9 mouse cellular contexts compared by ENCODE assay signal in the genomic region with DNA sequence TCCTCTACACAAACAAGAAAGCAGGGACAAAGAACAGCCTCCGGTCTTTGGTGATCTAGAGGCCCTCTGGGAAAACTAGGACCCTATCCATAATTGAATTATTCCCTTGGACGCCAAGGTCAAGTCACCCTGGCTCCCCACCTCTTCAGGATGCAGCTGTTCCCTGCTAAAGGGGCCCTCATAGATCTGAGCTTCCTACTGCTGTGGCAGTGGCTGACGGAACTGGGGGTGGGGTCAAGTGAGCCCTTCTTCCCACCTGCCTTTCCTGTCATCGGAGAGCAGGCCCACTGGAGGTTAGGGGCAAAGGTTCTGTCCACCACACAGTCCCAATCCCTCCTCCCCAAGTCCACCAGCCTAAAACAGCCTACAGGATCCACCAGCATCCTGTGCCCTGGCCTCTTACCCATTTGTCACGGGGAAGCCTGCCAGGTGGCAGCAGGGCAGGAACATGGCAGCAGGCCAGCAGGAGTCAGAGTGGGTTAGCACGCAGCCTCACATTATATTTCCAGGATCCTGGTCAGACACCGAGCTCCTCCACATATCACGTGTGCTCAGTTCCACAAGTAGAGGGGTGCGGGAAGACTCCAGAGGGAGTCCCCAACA. TPM values are rescaled to one million over a fixed set of nuclear protein-coding genes. Genes with fewer than 3 reads are reported as not detected.
DNase-seq lines count a peak whose midpoint lies in the region; ATAC-seq lines count a peak whose summit lies in the region.
"Had no signal": no experiment of that assay in that cellular context is flagged by ENCODE, and none has a peak within 500 bp of the region (broad histone marks: within the 10 kb centered on the region; RNA-seq: fewer than 3 reads in every experiment).

No protein-coding gene starts in this region.

- WGBS in forebrain, embryonic 14.5 days, result 45% methylated on average over 9 of the region's 9 CpGs
- 52% methylated on average over 9 of the region's 9 CpGs for WGBS in limb, embryonic 10.5 days
- 44% methylated on average over 9 of the region's 9 CpGs for WGBS in midbrain, embryonic 13.5 days

- ATAC-seq in forebrain, embryonic 14.5 days, result no peak
- 0 out of 2 replicates have a peak, but pooled peaks have one; percentile 5 for ATAC-seq in midbrain, embryonic 13.5 days

- H3K36me3 ChIP-seq in forebrain, embryonic 14.5 days (ENCODE audit: control insufficient read depth, insufficient read depth, low read length), result 0 out of 2 replicates have a peak, but pooled peaks cover 4% of the 10 kb centered on the region
- peaks cover 15% of the 10 kb centered on the region for H3K36me3 ChIP-seq in limb, embryonic 10.5 days
- peaks cover 9% of the 10 kb centered on the region; the same call in 1 of the 2 replicates for H3K36me3 ChIP-seq in midbrain, embryonic 13.5 days

- H3K27me3 ChIP-seq in forebrain, embryonic 14.5 days (replicated peaks; ENCODE audit: control insufficient read depth, insufficient read depth, low read length), result no peaks in the 10 kb centered on the region
- peaks cover 5% of the 10 kb centered on the region; the same call in 1 of the 2 replicates for H3K27me3 ChIP-seq in limb, embryonic 10.5 days (ENCODE audit: low read depth, poor library complexity, severe bottlenecking)
- H3K27me3 ChIP-seq in midbrain, embryonic 13.5 days, result no peaks in the 10 kb centered on the region

- peak overlapping the region; percentile 46 for H3K9ac ChIP-seq in forebrain, embryonic 14.5 days (ENCODE audit: low read length)
- H3K9ac ChIP-seq in midbrain, embryonic 13.5 days (replicated peaks), result peak overlapping the region; percentile 50

- H3K4me1 ChIP-seq in forebrain, embryonic 14.5 days (ENCODE audit: control insufficient read depth, insufficient read depth, low read length), result peaks cover 49% of the 10 kb centered on the region
- peaks cover 87% of the 10 kb centered on the region for H3K4me1 ChIP-seq in limb, embryonic 10.5 days
- H3K4me1 ChIP-seq in midbrain, embryonic 13.5 days (replicated peaks), result peaks cover 62% of the 10 kb centered on the region

- peak overlapping the region; percentile 38 for H3K4me2 ChIP-seq in forebrain, embryonic 14.5 days (ENCODE audit: low read length)
- peak overlapping the region; percentile 44 for H3K4me2 ChIP-seq in midbrain, embryonic 13.5 days (replicated peaks)

- no peak overlapping the region for H3K4me3 ChIP-seq in forebrain, embryonic 14.5 days (ENCODE audit: low read depth, low read length)
- peak overlapping the region; percentile 25; the same call in 1 of the 2 replicates for H3K4me3 ChIP-seq in limb, embryonic 10.5 days
- 0 out of 2 replicates have a peak overlapping the region, but pooled peaks have one; percentile 5 for H3K4me3 ChIP-seq in midbrain, embryonic 13.5 days (replicated peaks)

- no peaks in the 10 kb centered on the region for H3K9me3 ChIP-seq in forebrain, embryonic 14.5 days (replicated peaks; ENCODE audit: control insufficient read depth, low read length)
- no peaks in the 10 kb centered on the region for H3K9me3 ChIP-seq in limb, embryonic 10.5 days (replicated peaks)
- H3K9me3 ChIP-seq in midbrain, embryonic 13.5 days, result no peaks in the 10 kb centered on the region

- peak overlapping the region; percentile 85 for H3K27ac ChIP-seq in forebrain, embryonic 14.5 days (ENCODE audit: low read depth, low read length)
- peak overlapping the region; percentile 67 for H3K27ac ChIP-seq in limb, embryonic 10.5 days
- H3K27ac ChIP-seq in midbrain, embryonic 13.5 days, result peak overlapping the region; percentile 92
- H3K27ac ChIP-seq: macrophage had no signal

- peak; percentile 63 for DNase-seq in urinary bladder, postnatal 25 days (ENCODE audit: low spot score)
- no peak for DNase-seq in urinary bladder, postnatal 4 days (ENCODE audit: low spot score in 2 of 2)
- DNase-seq in forebrain, embryonic 14.5 days (ENCODE audit: low spot score), result peak; percentile 42
- peak; percentile 88 for DNase-seq in heart, postnatal 4 days
- no peak for DNase-seq in limb, embryonic 10.5 days (ENCODE audit: low spot score)
- DNase-seq in layer of hippocampus, adult 18-20 months (ENCODE audit: low spot score in 2 of 2), result no peak
- DNase-seq in natural killer cell, adult 2 months (ENCODE audit: low spot score in 2 of 2), result no peak

RNA-seq across cellular contexts. Expression of gene Tbc1d16, which starts 12.3 kb away (rescaled TPM):
- polyA plus RNA-seq in forebrain, embryonic 14.5 days (2014; fragmentation: Nextera tagmentation; extraction: Ambion mirVana), result 24.6 and 35.8 TPM in 2 replicates
- total RNA-seq in heart, postnatal 4 days (2021), result 10 to 100 TPM; 60.5 to 63.4 TPM
- 19.6 and 20.2 TPM in 2 replicates for polyA plus RNA-seq in limb, embryonic 10.5 days (2016; fragmentation: Nextera tagmentation; extraction: Ambion mirVana)
- polyA plus RNA-seq in midbrain, embryonic 13.5 days (2015; fragmentation: Nextera tagmentation; extraction: Ambion mirVana), result 50.0 and 53.1 TPM in 2 replicates
- 10 to 100 TPM; 37.5 to 39.9 TPM for total RNA-seq in layer of hippocampus, adult 18-20 months (2021)

RNA-seq across cellular contexts. Expression of gene Ccdc40, which starts 12.4 kb away (rescaled TPM):
- polyA plus RNA-seq in forebrain, embryonic 14.5 days (2014; fragmentation: Nextera tagmentation; extraction: Ambion mirVana), result 11.0 and 12.5 TPM in 2 replicates
- total RNA-seq in heart, postnatal 4 days (2021), result 1 to 10 TPM in 1 of 2 experiments, under 1 TPM in 1; 0.27 to 1.4 TPM
- 9.8 and 12.8 TPM in 2 replicates for polyA plus RNA-seq in limb, embryonic 10.5 days (2016; fragmentation: Nextera tagmentation; extraction: Ambion mirVana)
- 17.6 and 18.1 TPM in 2 replicates for polyA plus RNA-seq in midbrain, embryonic 13.5 days (2015; fragmentation: Nextera tagmentation; extraction: Ambion mirVana)
- 1 to 10 TPM; 2.3 to 2.7 TPM for total RNA-seq in layer of hippocampus, adult 18-20 months (2021)

RNA-seq across cellular contexts. Expression of gene Gaa, which starts 51.7 kb away (rescaled TPM):
- polyA plus RNA-seq in forebrain, embryonic 14.5 days (2014; fragmentation: Nextera tagmentation; extraction: Ambion mirVana), result 28.3 and 45.5 TPM in 2 replicates
- total RNA-seq in heart, postnatal 4 days (2021), result 10 to 100 TPM; 52.1 to 53.2 TPM
- 23.4 and 27.8 TPM in 2 replicates for polyA plus RNA-seq in limb, embryonic 10.5 days (2016; fragmentation: Nextera tagmentation; extraction: Ambion mirVana)
- 49.9 and 50.7 TPM in 2 replicates for polyA plus RNA-seq in midbrain, embryonic 13.5 days (2015; fragmentation: Nextera tagmentation; extraction: Ambion mirVana)
- 100 to 1,000 TPM; 347 to 355 TPM for total RNA-seq in layer of hippocampus, adult 18-20 months (2021)

Comparison
In these comparisons a context has a peak if more than half of its experiments do, and no peak if none do; other contexts are left out.
1. DNase-seq: peak in urinary bladder, postnatal 25 days (single experiment), forebrain, embryonic 14.5 days (single experiment) and heart, postnatal 4 days (single experiment); none in urinary bladder, postnatal 4 days (0 of 2), limb, embryonic 10.5 days (single experiment), layer of hippocampus, adult 18-20 months (0 of 2) and natural killer cell, adult 2 months (0 of 2).
2. Peak in every context shown above with its lines, with median percentiles within 50 percentile points of each other: H3K27ac ChIP-seq.